Mouse (Mus musculus) embryo, embryonic 10 days (tissue): ENCODE measurements around the gene Foxc1.
A peak's percentile ranks its signal among the peaks of the same experiment; 100 is the strongest.

Experiments
- DNase-seq: peaks from one replicate; pipeline ENCODE4 v3.0.0-alpha.2; 2015; ENCODE audit warnings: low spot score

Foxc1 gene

DNA sequence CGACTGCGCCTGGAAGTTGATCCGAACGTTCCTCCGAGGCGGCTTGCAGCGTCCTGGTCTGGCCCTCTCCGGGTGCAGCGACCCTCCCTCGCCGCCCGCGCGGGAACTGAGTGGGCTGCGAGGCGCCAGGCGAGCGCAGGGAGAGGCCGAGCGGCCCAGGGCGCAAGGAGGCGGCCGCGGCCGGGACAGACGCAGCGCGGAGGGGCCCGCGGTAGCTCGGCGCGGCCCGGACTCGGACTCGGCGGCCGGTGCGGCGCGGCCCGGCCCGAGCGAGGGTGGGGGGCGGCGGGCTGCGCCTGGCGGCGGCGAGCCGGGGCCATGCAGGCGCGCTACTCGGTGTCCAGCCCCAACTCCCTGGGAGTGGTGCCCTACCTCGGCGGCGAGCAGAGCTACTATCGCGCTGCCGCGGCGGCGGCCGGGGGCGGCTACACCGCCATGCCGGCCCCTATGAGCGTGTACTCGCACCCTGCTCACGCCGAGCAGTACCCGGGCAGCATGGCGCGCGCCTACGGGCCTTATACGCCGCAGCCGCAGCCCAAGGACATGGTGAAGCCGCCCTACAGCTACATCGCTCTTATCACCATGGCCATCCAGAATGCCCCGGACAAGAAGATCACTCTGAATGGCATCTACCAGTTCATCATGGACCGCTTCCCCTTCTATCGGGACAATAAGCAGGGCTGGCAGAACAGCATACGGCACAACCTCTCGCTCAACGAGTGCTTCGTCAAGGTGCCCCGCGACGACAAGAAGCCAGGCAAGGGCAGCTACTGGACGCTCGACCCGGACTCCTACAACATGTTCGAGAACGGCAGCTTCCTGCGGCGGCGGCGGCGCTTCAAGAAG is 680 bp downstream of the Foxc1 start:
- peak; percentile 57 for DNase-seq

DNA sequence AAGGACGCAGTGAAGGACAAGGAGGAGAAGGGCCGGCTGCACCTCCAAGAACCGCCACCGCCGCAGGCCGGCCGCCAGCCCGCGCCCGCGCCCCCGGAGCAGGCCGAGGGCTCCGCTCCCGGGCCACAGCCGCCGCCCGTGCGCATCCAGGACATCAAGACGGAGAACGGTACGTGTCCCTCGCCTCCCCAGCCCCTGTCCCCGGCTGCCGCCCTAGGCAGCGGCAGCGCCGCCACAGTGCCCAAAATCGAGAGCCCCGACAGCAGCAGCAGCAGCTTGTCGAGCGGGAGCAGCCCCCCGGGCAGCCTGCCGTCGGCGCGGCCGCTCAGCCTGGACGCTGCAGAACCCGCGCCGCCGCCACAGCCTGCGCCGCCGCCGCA is 1.3 kb downstream of the Foxc1 start:
- DNase-seq, result no peak

DNA sequence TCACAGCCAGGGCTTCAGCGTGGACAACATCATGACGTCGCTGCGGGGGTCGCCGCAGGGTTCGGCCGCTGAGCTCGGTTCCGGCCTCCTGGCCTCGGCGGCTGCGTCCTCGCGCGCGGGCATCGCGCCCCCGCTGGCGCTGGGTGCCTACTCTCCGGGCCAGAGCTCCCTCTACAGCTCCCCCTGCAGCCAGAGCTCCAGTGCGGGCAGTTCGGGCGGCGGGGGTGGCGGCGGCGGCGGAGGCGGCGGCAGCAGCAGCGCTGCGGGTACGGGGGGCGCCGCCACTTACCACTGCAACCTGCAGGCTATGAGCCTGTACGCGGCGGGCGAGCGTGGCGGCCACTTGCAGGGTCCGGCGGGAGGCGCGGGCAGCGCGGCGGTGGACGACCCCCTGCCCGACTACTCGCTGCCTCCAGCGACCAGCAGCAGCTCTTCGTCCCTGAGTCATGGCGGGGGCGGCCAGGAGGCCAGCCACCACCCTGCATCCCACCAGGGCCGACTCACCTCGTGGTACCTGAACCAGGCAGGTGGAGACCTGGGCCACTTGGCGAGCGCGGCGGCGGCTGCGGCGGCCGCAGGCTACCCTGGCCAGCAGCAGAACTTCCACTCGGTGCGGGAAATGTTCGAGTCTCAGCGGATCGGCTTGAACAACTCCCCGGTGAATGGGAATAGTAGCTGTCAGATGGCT is 1.8 kb downstream of the Foxc1 start:
- peak; percentile 52 for DNase-seq

DNA sequence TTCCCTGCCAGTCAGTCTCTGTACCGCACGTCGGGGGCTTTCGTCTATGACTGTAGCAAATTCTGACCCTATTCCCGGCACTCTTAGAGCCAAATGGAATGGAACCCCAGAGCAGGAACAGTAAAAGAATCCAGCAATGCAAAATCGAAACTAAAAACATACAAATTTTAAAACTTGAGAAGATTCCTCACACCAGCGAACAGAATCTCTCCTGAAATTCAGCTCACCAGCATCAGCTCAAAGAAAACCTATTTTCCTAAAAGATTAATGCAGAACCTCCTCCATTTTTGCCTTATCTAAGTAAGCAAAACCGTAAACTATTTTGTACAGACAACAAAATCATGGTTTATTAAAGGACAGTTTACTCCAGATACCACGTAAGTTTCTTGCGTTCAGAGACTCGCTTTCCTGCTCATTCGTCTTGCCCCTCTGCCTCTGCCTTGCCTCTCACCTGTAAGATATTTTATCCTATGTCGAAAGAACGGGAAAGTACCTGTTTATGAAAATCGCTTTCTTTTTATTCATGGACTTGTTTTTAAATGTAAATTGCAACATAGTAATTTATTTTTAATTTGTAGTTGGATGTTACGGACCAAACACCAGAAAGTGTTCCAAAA is 2.5 kb downstream of the Foxc1 start:
- peak; percentile 32 for DNase-seq

DNA sequence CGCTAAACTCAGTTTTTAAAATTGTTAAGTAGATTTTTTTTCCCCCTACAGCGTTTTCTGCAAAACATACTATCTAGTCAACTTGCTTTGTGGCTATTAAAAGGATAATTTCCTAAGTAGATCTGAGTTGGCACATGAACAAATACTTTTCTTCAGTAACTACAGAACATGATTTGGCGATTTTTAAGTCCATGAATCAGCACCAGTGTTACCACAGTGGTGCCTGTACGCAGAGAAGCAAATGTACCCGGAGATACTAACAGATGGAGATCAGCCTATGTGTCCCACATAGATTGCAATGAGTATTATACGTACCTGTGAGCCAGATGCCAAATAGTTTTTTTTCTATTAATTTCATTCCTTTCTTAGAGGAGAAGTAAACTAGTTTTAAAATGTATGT is 3.3 kb downstream of the Foxc1 start:
- no peak for DNase-seq

DNA sequence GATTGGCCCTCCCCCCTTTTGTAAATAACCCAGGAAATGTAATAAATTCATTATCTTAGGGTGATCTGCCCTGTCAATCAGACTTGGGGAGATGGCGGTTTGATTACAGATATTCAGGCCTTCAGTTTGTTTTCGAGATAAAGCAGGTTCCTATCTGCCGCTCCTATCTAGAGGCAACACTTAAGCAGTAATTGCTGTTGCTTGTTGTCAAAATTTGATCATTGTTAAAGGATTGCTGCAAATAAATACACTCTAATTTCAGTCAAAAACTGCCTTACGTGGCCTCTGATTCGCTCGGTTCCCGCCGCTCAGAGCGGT is 3.9 kb downstream of the Foxc1 start:
- no peak for DNase-seq

DNA sequence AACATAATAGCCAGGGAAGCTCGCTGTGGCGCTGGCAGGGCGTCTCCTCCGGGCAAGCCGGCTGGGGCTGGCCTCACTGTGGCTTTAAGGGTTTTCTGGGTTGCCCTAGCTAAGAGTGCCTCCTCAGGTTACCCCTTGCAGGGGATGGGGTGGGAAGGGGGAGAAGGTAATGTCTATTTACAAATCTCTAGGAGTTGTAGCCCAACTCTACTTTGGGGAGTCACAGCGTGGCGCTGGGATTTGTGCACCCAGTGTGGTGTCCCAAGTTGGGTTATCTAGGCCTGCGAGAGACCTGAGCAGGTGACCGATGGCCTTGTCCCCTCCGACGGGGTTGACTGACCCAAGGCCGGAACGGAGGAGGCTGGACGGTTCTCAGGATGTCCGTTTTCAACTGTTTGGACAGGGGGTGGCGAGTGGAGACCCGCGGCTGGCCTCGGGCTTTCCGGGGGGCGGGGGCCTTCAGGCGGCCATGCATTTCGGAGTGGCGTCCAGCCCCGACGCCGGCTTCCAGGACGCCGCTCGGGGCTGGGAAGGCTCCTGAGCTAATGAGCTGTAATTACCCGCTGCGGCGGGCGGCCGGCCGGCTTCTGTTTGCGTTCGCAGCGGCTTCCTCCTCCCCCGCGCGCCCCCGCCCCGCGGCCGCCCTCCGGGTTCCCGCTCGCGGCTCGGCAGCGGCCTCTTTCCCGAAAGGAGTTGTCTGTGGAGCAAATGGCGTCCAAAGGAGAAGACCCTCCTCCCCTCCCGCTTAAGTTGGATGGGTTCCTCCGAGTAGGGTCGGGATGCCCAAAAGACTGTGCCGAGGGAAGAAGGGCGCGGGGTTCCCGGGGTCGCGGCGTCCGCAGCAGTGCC is 4.5 kb downstream of the Foxc1 start:
- DNase-seq, result peak; percentile 75

DNA sequence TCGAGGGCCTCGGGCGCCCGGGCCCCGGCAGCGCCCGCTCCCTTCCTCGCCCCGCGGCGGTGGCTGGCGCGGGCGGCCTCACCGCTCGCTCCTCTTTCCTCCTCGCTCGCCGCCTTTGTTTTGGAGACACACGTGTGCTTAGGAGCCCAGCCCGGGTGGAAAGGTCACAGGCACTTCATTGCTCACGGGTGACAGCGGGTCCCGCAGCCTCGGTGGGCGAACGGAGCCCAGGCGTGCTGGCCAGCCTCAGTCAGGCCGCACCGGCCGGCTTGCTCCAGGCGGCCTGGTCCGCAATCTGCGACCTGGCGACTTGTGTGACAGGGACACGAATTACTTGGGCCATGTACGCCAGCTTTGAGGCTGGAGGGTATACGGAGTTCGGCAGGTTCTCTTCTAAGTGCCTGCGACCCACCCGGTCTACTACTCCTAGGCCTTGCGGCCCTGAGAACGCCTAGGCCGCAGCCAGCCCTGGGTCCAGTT is 5.1 kb downstream of the Foxc1 start:
- peak; percentile 64 for DNase-seq

DNA sequence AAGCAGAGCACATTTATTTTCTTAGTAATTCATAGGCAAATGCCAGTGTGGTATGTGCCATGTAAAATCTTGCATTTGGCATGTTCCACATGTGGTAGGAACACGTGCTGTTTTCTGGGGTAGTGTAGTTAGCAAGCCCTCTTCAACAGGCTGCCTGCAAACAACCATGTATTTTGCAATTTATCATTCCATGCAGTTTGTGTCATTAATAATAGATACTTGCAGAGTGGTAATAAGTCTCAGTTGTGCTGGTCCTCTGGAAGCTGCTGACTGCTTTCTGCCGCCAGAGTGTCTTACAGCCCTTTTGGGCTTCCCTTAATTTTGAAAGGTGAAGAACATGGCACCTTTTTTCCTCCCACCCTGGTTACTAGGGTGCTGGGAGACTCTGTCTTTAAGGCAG is 6.3 kb downstream of the Foxc1 start:
- no peak for DNase-seq

DNA sequence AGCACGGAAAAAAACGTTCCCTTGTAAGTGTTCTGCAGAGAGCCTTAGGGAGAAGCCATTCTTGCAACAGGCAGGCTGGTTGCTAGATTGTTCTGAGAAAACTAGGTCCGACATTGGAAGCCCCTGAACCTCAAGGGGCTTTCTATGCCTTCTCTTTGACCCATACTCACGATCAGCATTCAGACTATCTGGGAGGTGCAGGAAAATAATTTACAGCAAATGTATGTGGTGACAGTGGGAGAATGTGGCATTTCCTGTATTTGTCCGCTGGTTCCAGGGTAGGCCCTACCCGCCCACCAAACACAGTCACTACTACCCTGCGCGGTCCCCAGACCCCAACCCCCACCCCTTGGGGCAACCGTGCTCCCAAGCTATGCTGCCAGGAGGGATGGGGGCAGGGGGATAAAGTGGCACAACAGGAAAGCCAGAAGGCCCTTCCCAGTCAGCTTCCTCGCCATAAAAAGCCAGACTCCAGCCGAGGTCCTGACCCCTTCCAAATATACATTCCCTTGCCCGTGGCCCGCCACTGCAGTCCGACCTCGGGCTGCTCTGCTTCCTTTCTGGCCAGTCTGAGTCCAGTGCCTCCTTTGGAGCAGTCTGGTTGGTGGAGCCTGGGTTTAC is 9.1 kb downstream of the Foxc1 start:
- peak; percentile 79 for DNase-seq

DNA sequence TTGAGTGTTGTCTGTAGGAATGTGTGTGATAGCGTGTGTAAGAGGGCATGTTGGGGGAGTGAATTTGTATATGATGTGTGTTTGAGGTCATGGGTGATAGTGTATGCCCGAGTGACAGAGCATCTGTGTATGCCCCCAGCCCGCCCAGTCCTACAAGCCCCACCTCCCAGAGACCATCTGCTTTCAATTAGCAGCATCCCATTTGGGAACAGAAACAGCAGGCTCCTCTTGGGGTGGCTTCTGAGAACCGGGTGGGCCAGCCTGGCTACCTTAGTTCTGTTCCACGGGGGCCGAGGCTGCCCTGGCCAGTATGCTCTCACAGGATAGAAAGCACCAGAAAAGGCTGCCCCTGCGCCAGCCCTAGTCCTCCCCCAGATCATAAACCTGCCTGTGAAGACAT is 11.9 kb downstream of the Foxc1 start:
- peak; percentile 51 for DNase-seq

DNA sequence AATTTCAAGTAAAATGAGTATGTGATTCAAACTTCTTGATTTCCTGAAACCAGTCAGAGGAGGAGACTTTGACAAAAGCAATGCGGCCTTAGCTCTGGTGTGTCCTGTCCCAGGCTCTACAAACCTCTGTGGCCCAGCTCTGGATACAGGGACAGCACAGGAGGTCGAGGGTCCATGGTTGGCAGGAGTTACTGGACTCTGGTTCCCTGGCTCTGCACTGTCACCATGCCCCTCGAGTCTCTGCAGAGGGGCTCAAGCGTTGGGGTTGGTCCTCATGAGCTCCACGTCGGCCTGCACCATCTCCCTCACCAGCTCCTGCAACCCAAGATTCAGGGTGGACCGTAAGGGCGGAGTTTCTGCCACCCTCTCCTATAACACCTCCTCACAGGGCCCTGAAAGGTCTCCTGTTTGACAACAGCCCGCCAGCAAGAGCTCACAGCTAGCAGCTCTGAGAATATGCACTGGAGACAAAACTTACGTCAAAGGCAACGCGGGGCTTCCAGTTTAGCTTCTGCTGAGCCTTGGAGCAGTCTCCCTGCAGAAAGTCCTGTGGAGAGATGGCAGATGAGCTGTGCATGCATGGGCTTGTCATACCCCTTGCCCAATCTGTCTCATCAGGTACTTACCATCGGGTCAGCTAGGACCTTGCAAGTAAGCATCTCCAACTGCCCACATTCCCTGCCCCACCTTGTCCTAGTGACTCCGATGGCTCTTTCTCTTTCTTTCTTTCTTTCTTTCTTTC is 13.4 kb downstream of the Foxc1 start:
- peak; percentile 23 for DNase-seq

DNA sequence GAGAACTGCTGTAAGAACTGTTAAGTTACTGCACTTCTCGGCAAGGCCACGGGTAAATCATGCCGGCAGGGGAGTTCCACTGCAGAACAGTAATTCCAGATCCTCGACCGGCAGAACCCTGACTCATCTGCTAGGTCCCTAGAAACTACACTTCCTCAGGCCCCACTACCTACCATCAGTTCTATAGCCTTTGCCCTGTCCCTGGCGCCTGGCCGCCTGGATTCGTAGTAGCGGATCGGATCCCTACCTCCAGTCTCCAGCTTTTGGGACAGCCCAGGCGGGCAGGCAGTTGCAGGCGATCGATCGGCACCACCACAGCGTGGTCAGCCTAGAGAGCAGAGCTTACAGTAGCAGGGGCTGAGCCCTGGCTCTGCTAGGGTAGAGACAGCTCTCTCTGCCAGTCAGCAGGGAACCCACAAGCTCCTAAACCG is 14.2 kb downstream of the Foxc1 start:
- DNase-seq, result peak; percentile 87

DNA sequence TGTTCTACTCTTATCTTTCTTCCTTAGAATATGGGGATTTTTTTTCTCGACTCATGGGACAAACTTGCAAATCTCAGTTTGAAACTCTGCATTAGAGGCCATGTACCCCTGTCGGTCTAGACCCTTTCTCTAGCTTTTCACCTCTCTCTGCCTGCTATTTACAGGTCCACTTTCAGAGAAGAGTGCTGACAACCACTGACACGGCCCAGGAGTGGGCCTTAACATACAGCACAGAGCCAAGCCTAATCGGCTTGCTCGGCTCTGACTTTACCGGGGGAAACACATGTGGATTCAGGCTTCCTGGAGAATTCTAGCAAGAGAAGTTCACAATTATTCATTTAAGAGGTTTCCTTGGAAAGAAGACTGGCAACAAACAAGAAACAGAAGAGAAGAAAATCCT is 14.6 kb downstream of the Foxc1 start:
- no peak for DNase-seq

DNA sequence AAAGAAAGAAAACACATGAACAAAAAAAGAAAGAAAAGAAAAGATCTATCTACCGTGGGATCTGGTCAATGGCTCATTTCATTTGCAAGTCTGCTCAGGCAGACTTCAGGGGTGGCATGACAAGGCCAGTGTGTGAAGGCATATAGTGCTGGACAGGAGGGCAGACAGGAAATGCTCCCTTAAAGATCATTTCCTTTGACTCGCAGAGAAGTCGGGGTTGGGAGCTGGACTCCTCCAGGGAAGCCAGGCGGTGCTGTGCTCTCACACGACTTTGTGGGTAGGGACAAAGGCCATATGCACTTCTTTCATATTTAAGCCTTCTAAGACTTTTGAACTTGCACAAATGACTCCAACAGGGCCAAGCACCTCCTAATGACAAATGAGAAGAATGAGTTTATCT is 16.9 kb downstream of the Foxc1 start:
- peak; percentile 55 for DNase-seq

DNA sequence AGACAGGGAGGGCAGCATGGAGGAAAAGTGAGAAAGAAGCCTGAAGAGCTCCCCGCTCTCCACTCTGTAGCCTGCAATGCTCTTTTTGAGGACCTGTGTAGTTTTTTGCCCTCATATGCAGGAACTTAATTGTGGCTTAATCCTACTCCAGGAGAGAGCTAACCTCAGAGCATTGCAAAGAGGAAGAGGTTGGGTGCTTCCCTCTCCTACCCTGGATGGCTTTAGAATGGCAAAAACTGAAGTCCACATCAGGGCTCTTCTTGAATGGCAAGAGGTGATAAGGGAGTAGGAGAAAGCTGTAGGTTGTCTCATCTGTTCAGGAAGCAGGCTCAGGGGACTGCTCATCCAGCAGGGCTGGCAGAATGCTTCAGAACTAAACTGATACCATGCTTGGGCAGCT is 18.7 kb downstream of the Foxc1 start:
- no peak for DNase-seq

DNA sequence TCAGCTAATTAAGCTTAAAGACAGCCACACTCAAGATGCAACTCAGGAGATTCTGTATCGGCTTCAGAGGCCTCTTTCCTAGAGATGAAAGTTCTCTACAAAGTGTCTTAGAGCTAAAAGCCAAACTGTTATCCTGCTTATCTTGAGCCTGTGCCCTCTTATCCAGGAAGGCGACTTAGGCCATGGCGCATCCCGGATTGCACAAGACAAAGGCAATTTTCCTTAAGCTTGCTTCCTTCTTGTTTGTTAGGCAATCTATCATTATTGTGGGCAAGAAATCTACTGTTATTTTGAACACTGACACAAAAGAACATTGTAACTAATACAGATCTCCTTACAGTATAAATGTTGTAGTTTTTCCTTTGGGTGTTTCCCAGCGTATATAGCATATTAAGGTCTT is 20.7 kb downstream of the Foxc1 start:
- no peak for DNase-seq

DNA sequence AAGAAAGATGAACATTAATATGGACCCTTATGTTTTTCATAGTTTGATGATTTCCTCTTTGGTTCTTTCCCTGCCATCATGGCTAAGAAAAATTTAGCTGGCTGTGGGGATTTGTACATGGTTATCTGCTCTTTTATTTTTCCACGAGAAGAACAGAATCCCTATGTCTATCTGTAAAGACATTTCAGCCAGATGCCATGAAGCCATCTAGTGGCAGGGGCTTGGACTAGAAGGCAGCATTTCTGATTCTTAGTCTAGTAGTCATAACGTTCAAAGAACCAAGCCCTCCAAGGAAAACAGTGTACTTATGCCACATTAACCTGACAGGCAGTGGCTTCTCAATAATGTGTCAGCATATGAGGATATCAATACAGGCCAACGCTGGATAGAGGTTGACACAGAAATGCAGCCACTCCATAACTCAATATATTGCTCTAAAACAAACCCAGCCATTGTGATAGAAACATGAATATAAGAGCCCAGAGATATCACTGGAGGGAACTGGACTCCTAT is 21.4 kb downstream of the Foxc1 start:
- no peak for DNase-seq

DNA sequence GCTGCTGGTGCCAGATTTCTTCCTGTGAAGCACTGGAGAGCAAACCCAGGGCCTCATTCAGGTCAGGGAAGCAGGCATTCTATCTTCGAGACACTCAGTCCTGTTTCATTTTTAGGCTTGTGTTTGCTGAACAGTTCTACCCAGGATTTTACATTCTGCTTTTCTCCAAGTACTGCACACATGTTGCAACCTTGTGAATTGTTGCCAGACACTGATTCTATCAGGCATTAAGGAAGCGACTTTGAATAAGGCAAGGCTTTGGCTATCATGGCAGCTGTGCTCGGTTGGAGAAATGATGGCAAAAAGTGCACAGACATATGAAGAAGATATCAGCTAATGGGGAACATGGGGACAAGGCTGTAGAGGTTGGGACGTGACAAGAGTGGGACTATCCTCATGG is 22.0 kb downstream of the Foxc1 start:
- DNase-seq, result no peak

DNA sequence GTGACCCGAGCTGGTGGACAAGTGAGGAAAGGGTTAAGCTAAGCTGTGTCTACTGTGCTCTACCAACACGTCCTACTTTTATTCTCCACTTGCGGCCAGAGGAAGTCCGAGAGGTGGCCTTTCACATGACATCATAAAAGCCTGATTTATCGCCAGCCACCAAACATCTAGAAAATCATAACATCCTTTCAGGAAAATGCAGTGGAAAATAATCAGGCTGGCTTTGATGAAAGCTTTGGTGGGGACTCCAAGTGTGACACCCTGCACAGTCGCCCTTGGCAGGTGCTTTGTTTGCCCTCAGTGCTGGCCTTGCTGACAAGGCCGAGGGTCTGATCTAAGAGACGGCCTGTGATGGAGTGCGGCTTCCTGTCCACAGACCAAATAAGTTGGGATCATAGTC is 23.9 kb downstream of the Foxc1 start:
- DNase-seq, result no peak

DNA sequence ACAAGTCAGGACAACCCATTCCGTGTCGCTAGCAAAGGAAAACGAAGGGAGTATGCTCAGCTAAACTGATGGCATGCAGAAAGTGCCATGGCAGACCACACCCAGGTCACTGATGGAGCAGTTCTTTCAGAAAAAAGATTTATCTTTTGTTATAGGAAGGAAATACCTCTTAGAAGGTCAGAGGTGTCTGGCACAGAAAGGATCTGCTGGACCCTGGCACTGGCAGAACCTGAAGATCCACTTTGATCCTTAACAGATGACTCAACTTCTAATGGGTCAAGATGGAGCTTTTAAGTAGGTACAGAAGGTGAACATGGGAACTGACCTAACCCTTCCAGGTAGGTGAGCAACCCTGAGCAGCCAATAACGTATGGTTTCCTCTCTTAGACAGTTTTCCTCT is 29.4 kb downstream of the Foxc1 start:
- no peak for DNase-seq
